Mouse (Mus musculus) cortical plate, adult 2 months (tissue): ENCODE data around the gene Cmss1.

Source experiments
- CTCF ChIP-seq: fragments of 200-500 bp; IDR thresholded peaks from 2 replicates; pipeline ENCODE4 v1.5.1; 2011; ENCODE audit warnings: mild to moderate bottlenecking, control low read depth, low read length; ENCODE audit not compliant: insufficient read depth; ENCODE audit errors: extremely low read depth
- POLR2A ChIP-seq: fragments of 200-500 bp; IDR thresholded peaks from 2 replicates; pipeline ENCODE4 v1.6.1; 2011; ENCODE audit warnings: mild to moderate bottlenecking, low read length, control low read depth; ENCODE audit not compliant: insufficient read depth; ENCODE audit errors: extremely low read depth

DNA sequence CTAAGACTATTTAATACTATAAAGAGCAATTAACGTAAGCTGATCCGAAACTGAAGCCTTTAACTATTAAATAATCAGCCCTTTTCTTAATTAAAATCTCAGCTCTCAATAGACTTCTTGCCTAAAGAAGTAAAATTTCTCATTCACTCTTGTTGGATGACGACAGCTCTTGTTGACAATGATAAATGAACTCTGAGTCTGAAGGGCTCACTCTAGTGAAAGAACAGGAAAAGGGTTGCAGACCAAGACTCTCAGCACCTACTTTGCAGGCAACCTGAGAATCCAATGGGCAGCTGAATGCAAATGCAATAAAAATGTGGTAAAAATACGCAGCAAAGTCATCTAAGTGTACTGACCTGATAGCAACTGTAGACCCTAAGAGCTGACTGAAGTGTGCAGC is 81.2 kb downstream of the Cmss1 start:
- no peak for TF ChIP-seq CTCF
- TF ChIP-seq POLR2A, result no peak
